Mouse (Mus musculus) ES-Bruce4 (cell line): ENCODE measurements at regions not wholly inside any gene's neighbourhood (a gene's known extent, or its start where the extent isn't known, plus 50 kb on each side); places are given as distances from the start of the nearest gene placed in this dataset.

Experiments used
- CTCF ChIP-seq: IDR thresholded peaks from one replicate; pipeline ENCODE4 v1.8.1; 2011; ENCODE audit warnings: low read depth, low read length
- POLR2A ChIP-seq: IDR thresholded peaks from one replicate; pipeline ENCODE4 v1.8.1; 2011; ENCODE audit warnings: low read length; ENCODE audit not compliant: insufficient read depth

GRCm38 (mm10) chr8:98518459-98518858, 897.8 kb downstream of the Cdh8 start:
- no peak for TF ChIP-seq POLR2A
- no peak for TF ChIP-seq CTCF
